Mouse (Mus musculus) heart, embryonic 14.5 days (tissue): ENCODE results near the gene Prkcb. TPM values are rescaled to one million over a fixed set of nuclear protein-coding genes. Genes with fewer than 3 reads are reported as not detected.

Source experiments
- ATAC-seq: fragments of 200-750 bp; cut with Nextera tagmentation; 2 replicates; pipeline ENCODE4 v1.8.0; 2017; ENCODE audit warnings: low read depth, moderate TSS enrichment; ENCODE audit not compliant: insufficient number of reproducible peaks, insufficient read depth, low FRiP score
- H3K27ac ChIP-seq, 2 experiments: fragments of 200-500 bp in 1 of 2; fragments of 300-500 bp in 1 of 2; sonication (generic) in 1 of 2; replicated peaks in 1 of 2; 2 replicates each; pipeline ENCODE4 v1.5.1; 2012 to 2014; ENCODE audit warnings: low read depth in 2 of 2, low read length in 2 of 2, control low read depth in 1 of 2, mild to moderate bottlenecking in 1 of 2, mixed read lengths in 1 of 2; ENCODE audit not compliant: control insufficient read depth in 1 of 2, insufficient read depth in 1 of 2
- H3K27me3 ChIP-seq: fragments of 300-500 bp; sonication (generic); 2 replicates; pipeline ENCODE4 v1.6.1; 2014; ENCODE audit warnings: mild to moderate bottlenecking, low read length, control low read depth; ENCODE audit not compliant: control insufficient read depth, insufficient read depth
- H3K36me3 ChIP-seq: fragments of 300-500 bp; sonication (generic); 2 replicates; pipeline ENCODE4 v1.6.1; 2014; ENCODE audit warnings: mild to moderate bottlenecking, control low read depth, low read length, mixed read lengths; ENCODE audit not compliant: control insufficient read depth, insufficient read depth
- H3K4me1 ChIP-seq, 2 experiments: fragments of 200-500 bp in 1 of 2; fragments of 300-500 bp in 1 of 2; sonication (generic) in 1 of 2; 2 replicates each; pipeline ENCODE4 v1.6.1; 2012 to 2014; ENCODE audit warnings: low read length in 2 of 2, control low read depth in 1 of 2, mixed read lengths in 1 of 2; ENCODE audit not compliant: control insufficient read depth in 2 of 2, insufficient read depth in 2 of 2
- H3K4me2 ChIP-seq: fragments of 300-500 bp; sonication (generic); 2 replicates; pipeline ENCODE4 v1.6.1; 2014; ENCODE audit warnings: mild to moderate bottlenecking, low read length
- H3K4me3 ChIP-seq, 2 experiments: fragments of 200-500 bp in 1 of 2; fragments of 300-500 bp in 1 of 2; sonication (generic) in 1 of 2; 2 replicates each; pipeline ENCODE4 v1.5.1; 2012 to 2014; ENCODE audit warnings: low read length in 2 of 2, mild to moderate bottlenecking in 2 of 2, control low read depth in 1 of 2, low read depth in 1 of 2, moderate library complexity in 1 of 2; ENCODE audit not compliant: control insufficient read depth in 1 of 2, insufficient read depth in 1 of 2
- H3K9ac ChIP-seq: fragments of 300-500 bp; sonication (generic); 2 replicates; pipeline ENCODE4 v1.6.1; 2014; ENCODE audit warnings: mild to moderate bottlenecking, low read length
- H3K9me3 ChIP-seq: fragments of 300-500 bp; sonication (generic); 2 replicates; pipeline ENCODE4 v1.6.1; 2016; ENCODE audit warnings: low read length, control low read depth; ENCODE audit not compliant: control insufficient read depth
- WGBS: fragments of 180-500 bp; shearing (Covaris S2); extraction: QIAGEN DNeasy Blood & Tissue Kit; methylation state at CpG from one replicate; pipeline ENCODE4 v1.1.7; 2014; 5-methylcytosine and 5-hydroxymethylcytosine counted together
- polyA plus RNA-seq: library from polyadenylated mRNA; unstranded; fragments of >200 nt; fragmentation: Nextera tagmentation; extraction: Ambion mirVana; gene quantifications from 2 replicates; pipeline ENCODE4 v1.2.1, GENCODE M21; 2014

The Prkcb gene
- polyA plus RNA-seq, 1 experiment from 2014 or later, result 6.7 TPM

DNA sequence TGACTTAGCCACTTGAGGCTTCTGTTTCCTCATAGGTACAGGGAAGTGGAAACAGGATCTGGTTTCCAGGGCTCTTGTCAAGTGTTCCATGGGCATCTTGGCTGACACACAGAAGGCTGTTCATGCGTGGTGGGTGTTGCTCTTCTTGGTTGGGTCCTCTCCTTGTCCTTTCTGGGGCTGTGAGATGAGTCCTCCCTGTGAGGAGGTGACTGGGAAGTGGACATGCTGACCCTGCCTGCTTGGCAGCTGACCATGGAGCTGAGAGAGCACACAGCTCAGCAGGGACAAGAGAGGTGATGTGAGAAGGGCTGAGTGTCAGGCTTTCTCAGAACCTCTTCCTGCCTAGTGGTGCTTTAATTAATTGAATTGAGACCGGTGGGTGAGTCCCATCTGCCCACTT, 10.2 kb downstream of the Prkcb start:
- no peak overlapping the region for H3K4me2 ChIP-seq
- no peaks in the 10 kb centered on the region for H3K36me3 ChIP-seq
- WGBS, result 80% methylated on average over 2 of the region's 2 CpGs
- H3K27ac ChIP-seq, result no peak overlapping the region
- peaks cover 2 to 4% of the 10 kb centered on the region in 2 experiments; a peak in 2 of 4 replicates for H3K4me1 ChIP-seq
- no peaks in the 10 kb centered on the region for H3K27me3 ChIP-seq
- no peak overlapping the region for H3K9ac ChIP-seq
- ATAC-seq, result no peak
- no peak overlapping the region for H3K4me3 ChIP-seq
- H3K9me3 ChIP-seq, result no peaks in the 10 kb centered on the region

DNA sequence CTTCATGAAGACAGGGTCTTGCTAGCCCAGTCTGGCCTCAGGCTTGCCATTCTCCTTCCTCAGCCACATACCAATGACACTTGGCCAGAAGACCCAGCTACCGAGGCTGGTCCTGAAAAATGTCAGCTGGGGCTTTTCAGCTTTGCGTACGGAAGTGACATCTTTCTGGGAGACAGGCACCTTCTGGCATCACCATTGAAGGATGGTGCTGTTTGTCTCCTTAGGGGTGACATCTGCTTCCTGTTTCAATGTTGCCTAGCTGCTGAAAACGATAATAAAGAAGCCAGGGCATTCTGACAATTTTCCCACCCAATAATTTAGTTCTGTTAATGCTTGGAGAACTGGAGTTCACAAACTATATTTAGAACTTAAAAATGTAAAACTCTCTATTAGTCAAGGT, 12.0 kb downstream of the Prkcb start:
- no peak for ATAC-seq
- H3K27ac ChIP-seq, result no peak overlapping the region
- H3K9ac ChIP-seq, result no peak overlapping the region
- H3K36me3 ChIP-seq, result no peaks in the 10 kb centered on the region
- 79% methylated on average over 4 of the region's 4 CpGs for WGBS
- no peaks in the 10 kb centered on the region for H3K4me1 ChIP-seq
- no peak overlapping the region for H3K4me2 ChIP-seq
- no peaks in the 10 kb centered on the region for H3K9me3 ChIP-seq
- no peaks in the 10 kb centered on the region for H3K27me3 ChIP-seq
- H3K4me3 ChIP-seq, result no peak overlapping the region

DNA sequence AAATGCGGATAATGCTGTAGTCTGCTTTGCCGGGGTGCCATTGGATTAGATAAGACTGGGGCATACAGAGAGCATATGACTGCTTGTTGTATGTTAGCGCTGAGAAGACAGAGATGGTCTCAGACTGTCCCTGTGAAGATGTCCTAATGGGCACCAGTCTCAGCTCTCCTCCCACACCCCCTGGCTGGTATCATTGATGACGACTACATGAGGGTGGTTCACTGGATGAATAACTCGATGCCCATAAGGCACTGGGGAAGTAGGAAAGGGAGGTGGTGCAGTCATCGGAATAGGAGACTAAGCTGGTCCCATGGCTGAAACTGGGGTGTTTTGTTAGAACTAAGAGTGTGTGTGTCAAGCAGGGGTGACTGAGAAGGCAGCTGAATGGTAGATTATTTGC, 14.0 kb downstream of the Prkcb start:
- no peak for ATAC-seq
- no peak overlapping the region for H3K4me3 ChIP-seq
- no peaks in the 10 kb centered on the region for H3K4me1 ChIP-seq
- WGBS, result 82% methylated on average over 6 of the region's 6 CpGs
- H3K36me3 ChIP-seq, result no peaks in the 10 kb centered on the region
- no peak overlapping the region for H3K4me2 ChIP-seq
- H3K27ac ChIP-seq, result no peak overlapping the region
- H3K9me3 ChIP-seq, result 0 out of 2 replicates have a peak, but pooled peaks cover 1% of the 10 kb centered on the region
- H3K9ac ChIP-seq, result no peak overlapping the region
- H3K27me3 ChIP-seq, result no peaks in the 10 kb centered on the region

DNA sequence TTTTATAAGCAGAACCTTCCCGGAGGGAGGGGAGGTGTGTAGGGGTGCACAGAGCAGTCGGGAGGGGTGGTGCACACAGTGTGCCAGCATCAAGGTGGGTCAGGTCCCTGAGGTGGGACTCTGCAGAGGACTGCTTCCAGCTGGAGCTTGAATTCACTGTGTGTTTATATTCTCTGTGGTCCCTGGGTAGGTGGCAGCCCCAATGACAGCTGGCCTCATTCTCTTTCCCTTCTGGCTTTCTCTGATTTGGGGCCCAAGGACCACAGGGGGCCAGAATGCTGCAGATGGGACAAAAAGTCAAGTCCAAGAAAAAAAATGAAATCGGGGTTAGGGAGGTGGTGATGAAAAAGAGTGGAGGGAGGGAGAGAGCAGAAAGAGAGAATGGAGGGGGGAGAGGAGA, 15.4 kb downstream of the Prkcb start:
- Histone ChIP-seq H3K4me1 (no peaks in the 10 kb centered on the region), H3K9me3 (0 out of 2 replicates have a peak, but pooled peaks cover 2% of the 10 kb centered on the region), H3K27ac (no peak overlapping the region), H3K9ac (no peak overlapping the region), H3K27me3 (no peaks in the 10 kb centered on the region), H3K4me2 (no peak overlapping the region), H3K36me3 (no peaks in the 10 kb centered on the region), H3K4me3 (no peak overlapping the region)
- 67% methylated on average over 3 of the region's 3 CpGs for WGBS
- ATAC-seq, result no peak

DNA sequence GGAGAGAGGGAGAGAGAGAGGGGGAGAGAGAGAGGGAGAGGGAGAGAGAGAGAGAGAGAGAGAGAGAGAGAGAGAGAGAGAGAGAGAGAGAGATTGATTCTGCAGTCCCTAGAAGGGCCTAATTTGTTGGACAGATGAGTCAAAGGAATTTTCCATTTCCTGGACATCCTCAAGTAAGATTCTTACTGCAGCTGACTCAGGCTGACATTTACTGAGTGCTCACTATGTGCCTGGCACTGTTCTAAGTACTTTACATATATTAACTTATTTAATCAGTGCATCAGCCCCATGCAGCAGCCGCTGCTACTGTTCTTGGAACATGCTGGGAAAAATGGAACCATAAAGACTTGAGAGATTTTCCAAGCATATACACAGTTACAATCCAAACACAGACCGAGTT, 16.0 kb downstream of the Prkcb start:
- H3K27me3 ChIP-seq, result no peaks in the 10 kb centered on the region
- H3K4me3 ChIP-seq, result no peak overlapping the region
- 90% methylated on average over 2 of the region's 2 CpGs for WGBS

DNA sequence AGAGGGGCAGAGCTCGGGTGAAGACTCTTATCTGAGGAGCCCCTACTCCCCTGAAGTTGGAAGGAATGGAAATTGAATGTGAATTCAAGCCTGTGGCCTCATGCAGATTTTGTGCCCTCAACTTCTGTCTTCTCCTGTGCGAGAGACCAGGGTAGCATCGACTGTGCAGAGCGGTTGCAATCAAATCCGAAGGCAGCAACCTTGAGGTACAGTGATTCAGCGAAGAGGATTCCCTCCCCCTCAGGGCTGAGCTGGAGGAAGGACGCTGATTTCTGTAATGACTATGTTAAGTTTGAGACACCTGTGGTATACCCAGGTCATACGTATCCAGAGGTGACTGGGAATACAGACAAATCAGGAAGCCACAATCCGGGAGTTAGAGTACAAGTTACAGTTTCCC, 18.7 kb downstream of the Prkcb start:
- H3K4me3 ChIP-seq, result no peak overlapping the region
- 0 out of 2 replicates have a peak, but pooled peaks cover 2% of the 10 kb centered on the region for H3K9me3 ChIP-seq
- H3K4me1 ChIP-seq, result no peaks in the 10 kb centered on the region
- WGBS, result 79% methylated on average over 9 of the region's 9 CpGs
- H3K9ac ChIP-seq, result no peak overlapping the region
- no peaks in the 10 kb centered on the region for H3K27me3 ChIP-seq
- no peaks in the 10 kb centered on the region for H3K36me3 ChIP-seq
- no peak for ATAC-seq
- H3K4me2 ChIP-seq, result no peak overlapping the region
- no peak overlapping the region for H3K27ac ChIP-seq

More for the DNA sequence above, 16.0 kb downstream of the Prkcb start:
- Histone ChIP-seq H3K9me3 (0 out of 2 replicates have a peak, but pooled peaks cover 2% of the 10 kb centered on the region), H3K9ac (no peak overlapping the region), H3K4me1 (no peaks in the 10 kb centered on the region), H3K27ac (no peak overlapping the region), H3K36me3 (no peaks in the 10 kb centered on the region), H3K4me2 (no peak overlapping the region)
- no peak for ATAC-seq

DNA sequence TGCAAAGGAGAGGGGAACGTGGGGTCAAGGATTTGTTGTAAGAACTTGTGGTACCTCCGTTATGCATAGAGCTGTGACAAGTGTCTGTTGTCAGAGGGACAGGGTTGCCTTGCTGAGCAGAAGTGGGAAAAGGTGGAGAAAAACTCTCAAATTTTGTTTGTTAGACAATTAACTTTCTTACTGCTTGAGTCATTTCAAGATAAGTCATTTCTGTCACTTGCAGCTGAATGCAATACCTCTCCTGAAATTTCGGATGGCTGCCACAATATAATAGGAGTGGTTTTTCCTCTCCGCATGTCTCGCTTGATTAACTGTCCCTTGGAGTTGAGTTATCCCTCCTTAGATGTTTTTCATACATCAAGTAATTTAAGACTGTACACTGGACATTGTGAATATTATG, 20.1 kb downstream of the Prkcb start:
- ATAC-seq, result no peak
- no peaks in the 10 kb centered on the region for H3K27me3 ChIP-seq
- H3K36me3 ChIP-seq, result no peaks in the 10 kb centered on the region
- H3K9ac ChIP-seq, result no peak overlapping the region
- no peak overlapping the region for H3K4me3 ChIP-seq
- H3K4me2 ChIP-seq, result no peak overlapping the region
- no peak overlapping the region for H3K27ac ChIP-seq
- 85% methylated on average over 5 of the region's 5 CpGs for WGBS
- 0 out of 2 replicates have a peak, but pooled peaks cover 2% of the 10 kb centered on the region for H3K9me3 ChIP-seq
- H3K4me1 ChIP-seq, result no peaks in the 10 kb centered on the region
